Mouse (Mus musculus) gastrocnemius, adult 2 months (tissue): ENCODE results near the gene Mdm4. TPM values are rescaled to one million over a fixed set of nuclear protein-coding genes. Genes with fewer than 3 reads are reported as not detected.

ENCODE experiments used
- DNase-seq: peaks from one replicate; pipeline ENCODE4 v3.0.0; 2022
- H3K27ac ChIP-seq: fragments of 200-600 bp; 2 replicates; pipeline ENCODE4 v1.8.1; 2022; ENCODE audit warnings: mild to moderate bottlenecking
- H3K4me3 ChIP-seq: fragments of 200-600 bp; 2 replicates; pipeline ENCODE4 v1.8.1; 2022; ENCODE audit warnings: mild to moderate bottlenecking, moderate library complexity
- CTCF ChIP-seq: fragments of 200-600 bp; IDR thresholded peaks from 2 replicates; pipeline ENCODE4 v1.8.1; 2022; ENCODE audit warnings: antibody characterized with exemption, mild to moderate bottlenecking, moderate library complexity
- intact Hi-C: fragments of 180-260 bp; cut with DNase I; formaldehyde crosslinking; loops from one replicate; pipeline ENCODE4 v1.15.1; 2025
- total RNA-seq, 2 experiments: library from RNA; stranded (reverse); gene quantifications; 2 replicates each; pipeline ENCODE4 v1.2.3; 2021

Mdm4 gene
- total RNA-seq, 2 experiments from 2014 or later: 26.3 to 32.4 TPM

- intact Hi-C loops: no loop called here
- H3K4me3 ChIP-seq: no peak overlapping the region
- peak; percentile 31 for DNase-seq
- H3K27ac ChIP-seq: peak overlapping the region; percentile 58; the same call in 1 of the 2 replicates
- TF ChIP-seq CTCF: no peak
Measured at GRCm38 (mm10) chr1:132945826-132946225, 84.5 kb downstream of the Mdm4 start.

DNA sequence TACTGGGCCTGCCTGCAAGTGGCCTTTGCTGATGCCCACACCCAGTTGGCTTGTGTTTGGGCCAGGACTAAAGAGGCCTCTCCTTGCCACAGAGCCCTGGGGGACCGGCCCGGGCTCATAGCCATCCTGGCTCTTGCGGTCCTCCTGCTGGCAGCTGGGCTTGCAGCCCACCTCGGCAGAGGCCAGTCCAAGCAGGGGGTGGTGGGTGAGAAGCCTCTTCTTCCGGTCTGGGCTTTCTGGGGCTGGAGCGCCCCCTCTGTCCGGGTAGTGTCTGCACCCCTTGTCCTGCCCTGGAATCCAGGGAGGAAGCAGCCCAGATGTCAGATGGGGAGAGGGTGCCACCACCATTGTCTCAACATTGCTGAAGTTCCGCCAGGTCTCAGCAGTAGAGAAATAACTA is 91.4 kb downstream of the Mdm4 start:
- no peak for TF ChIP-seq CTCF
- intact Hi-C loops: no loop called here
- peak; percentile 27 for DNase-seq

DNA sequence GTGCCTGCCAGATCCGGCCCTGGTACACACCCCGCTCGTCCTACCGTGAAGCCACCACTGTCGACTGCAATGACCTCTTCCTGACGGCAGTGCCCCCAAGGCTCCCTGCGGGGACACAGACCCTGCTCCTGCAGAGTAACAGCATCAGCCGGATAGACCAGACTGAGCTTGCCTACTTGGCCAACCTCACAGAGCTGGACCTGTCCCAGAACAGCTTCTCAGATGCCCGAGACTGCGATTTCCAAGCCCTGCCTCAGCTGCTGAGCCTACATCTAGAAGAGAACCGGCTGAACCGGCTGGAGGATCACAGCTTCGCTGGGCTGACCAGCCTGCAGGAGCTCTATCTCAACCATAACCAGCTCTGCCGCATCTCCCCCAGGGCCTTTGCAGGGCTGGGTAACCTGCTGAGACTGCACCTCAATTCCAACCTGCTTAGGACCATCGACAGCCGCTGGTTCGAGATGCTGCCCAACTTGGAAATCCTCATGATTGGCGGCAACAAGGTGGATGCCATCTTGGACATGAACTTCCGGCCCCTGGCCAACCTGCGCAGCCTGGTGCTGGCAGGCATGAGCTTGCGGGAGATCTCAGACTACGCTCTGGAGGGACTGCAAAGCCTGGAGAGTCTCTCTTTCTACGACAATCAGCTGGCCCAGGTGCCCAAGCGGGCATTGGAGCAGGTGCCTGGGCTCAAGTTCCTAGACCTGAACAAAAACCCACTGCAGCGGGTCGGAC is 92.9 kb downstream of the Mdm4 start:
- Histone ChIP-seq H3K4me3 (no peak overlapping the region), H3K27ac (no peak overlapping the region)
- peak; percentile 59 for DNase-seq
- TF ChIP-seq CTCF: no peak
- intact Hi-C loops: no loop called here

More for the DNA sequence above, 91.4 kb downstream of the Mdm4 start:
- Histone ChIP-seq H3K27ac (no peak overlapping the region), H3K4me3 (no peak overlapping the region)

DNA sequence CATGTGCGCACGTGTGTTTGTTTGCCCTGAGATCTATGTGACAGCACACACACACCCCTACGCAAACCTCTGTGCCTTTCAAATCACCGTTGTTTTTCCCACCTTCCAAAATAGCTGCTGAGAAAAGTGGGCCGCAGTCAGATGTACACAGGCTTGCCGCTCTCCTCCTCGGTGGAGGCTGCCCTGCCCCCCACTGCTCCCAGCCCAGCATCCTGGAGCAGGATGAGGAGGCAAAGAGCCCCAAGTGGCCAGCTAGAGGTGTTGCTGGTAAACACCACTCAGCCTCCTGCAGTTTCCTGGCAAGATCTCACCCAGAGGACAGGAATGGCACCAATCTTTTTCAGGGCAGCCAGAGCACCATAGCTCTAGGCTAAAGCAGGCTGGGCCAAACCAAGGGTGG is 95.5 kb downstream of the Mdm4 start:
- TF ChIP-seq CTCF: peak; percentile 32; the same call in 1 of the 2 replicates
- peak; percentile 38 for DNase-seq
- intact Hi-C loops: no loop called here
- Histone ChIP-seq H3K4me3 (no peak overlapping the region), H3K27ac (no peak overlapping the region)

DNA sequence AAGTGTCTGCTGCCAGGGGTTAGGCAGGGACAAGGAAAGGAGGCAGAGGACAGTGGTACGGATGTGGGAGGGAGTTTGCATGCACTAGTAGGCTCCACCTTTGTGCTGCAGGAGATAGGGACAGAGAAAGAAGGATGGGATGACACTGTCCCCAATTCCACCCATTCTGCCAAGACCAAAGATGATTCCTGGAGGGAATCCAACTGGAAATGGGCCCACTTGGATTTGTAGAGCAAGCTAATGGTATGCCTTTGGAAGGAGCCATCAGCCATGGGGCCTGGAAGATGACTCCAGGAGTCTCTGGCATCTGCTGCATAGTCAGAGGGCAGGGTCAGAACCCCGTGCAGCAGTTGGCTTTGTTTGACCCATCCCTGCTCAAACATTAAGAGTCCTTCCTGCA is 97.9 kb downstream of the Mdm4 start:
- no peak for DNase-seq
- Histone ChIP-seq H3K4me3 (no peak overlapping the region), H3K27ac (no peak overlapping the region)
- intact Hi-C loops: no loop called here
- TF ChIP-seq CTCF: no peak

GRCm38 (mm10) chr1:132930291-132930690 is 100.1 kb downstream of the Mdm4 start:
- intact Hi-C loops: no loop called here

GRCm38 (mm10) chr1:132928907-132929250 is 101.5 kb downstream of the Mdm4 start:
- no peak for TF ChIP-seq CTCF
- Histone ChIP-seq H3K4me3 (no peak overlapping the region), H3K27ac (no peak overlapping the region)
- no peak for DNase-seq
- intact Hi-C loops: no loop called here

More at GRCm38 (mm10) chr1:132930291-132930690, 100.1 kb downstream of the Mdm4 start:
- no peak for DNase-seq
- no peak for TF ChIP-seq CTCF
- Histone ChIP-seq H3K4me3 (no peak overlapping the region), H3K27ac (no peak overlapping the region)

- intact Hi-C loops: no loop called here
- DNase-seq: no peak
- H3K27ac ChIP-seq: no peak overlapping the region
- TF ChIP-seq CTCF: no peak
- no peak overlapping the region for H3K4me3 ChIP-seq
Measured at GRCm38 (mm10) chr1:132928032-132928906, 102.1 kb downstream of the Mdm4 start.

DNA sequence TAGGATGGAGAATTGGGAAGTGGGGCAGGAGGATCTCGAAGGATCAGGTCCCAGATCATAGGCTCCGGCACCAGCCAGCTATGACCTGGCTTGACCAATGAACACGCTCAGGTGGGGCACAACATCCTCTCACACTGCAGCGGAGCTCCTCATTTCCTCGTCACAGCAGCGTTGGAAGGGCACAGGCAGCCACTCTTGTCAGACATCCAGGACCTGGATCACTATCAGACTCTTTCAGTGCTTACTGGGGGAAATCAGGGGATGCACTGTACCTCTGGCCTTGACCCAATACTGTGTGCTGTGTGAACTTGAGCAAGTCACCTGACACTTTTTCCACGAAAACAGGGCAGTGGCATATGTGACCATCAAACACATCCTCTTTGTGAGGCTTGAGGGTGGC is 105.1 kb downstream of the Mdm4 start:
- DNase-seq: no peak
- H3K4me3 ChIP-seq: no peak overlapping the region
- intact Hi-C loops: no loop called here
- H3K27ac ChIP-seq: no peak overlapping the region
- no peak for TF ChIP-seq CTCF

- intact Hi-C loops: no loop called here
- no peak for DNase-seq
- Histone ChIP-seq H3K4me3 (no peak overlapping the region), H3K27ac (no peak overlapping the region)
- no peak for TF ChIP-seq CTCF
Measured at GRCm38 (mm10) chr1:132922257-132922656, 108.1 kb downstream of the Mdm4 start.

GRCm38 (mm10) chr1:132921071-132921470 is 109.3 kb downstream of the Mdm4 start:
- no peak overlapping the region for H3K4me3 ChIP-seq

GRCm38 (mm10) chr1:132919258-132919657 is 111.1 kb downstream of the Mdm4 start:
- Histone ChIP-seq H3K4me3 (no peak overlapping the region), H3K27ac (no peak overlapping the region)
- intact Hi-C loops: no loop called here
- DNase-seq: no peak
- TF ChIP-seq CTCF: no peak

More at GRCm38 (mm10) chr1:132921071-132921470, 109.3 kb downstream of the Mdm4 start:
- no peak for DNase-seq
- intact Hi-C loops: no loop called here
- no peak overlapping the region for H3K27ac ChIP-seq
- no peak for TF ChIP-seq CTCF

GRCm38 (mm10) chr1:132918117-132918680 is 112.2 kb downstream of the Mdm4 start:
- Histone ChIP-seq H3K27ac (no peak overlapping the region), H3K4me3 (no peak overlapping the region)
- no peak for DNase-seq
- no peak for TF ChIP-seq CTCF
- intact Hi-C loops: no loop called here
